Mouse (Mus musculus) c-Kit-negative CD71-positive TER-119-positive erythroid progenitor cells, embryonic 14.5 days (primary cell): ENCODE data around the gene Gm21874.
"Not testable (repeated sequence)": the region's sequence is repeated elsewhere in the genome, so short reads cannot be mapped to it uniquely, and the experiment has no call there.

Source experiments
- DNase-seq: peaks from one replicate; pipeline ENCODE4 v3.0.0-alpha.2; 2013; ENCODE audit warnings: low read depth, low spot score

Gm21874 gene

GRCm38 (mm10) chrY:9416048-9416447, at the start of gene Gm21874:
Gm21874 (minus strand) TSS chrY:9416148.
- DNase-seq = not testable (repeated sequence)
